In the genomic region with DNA sequence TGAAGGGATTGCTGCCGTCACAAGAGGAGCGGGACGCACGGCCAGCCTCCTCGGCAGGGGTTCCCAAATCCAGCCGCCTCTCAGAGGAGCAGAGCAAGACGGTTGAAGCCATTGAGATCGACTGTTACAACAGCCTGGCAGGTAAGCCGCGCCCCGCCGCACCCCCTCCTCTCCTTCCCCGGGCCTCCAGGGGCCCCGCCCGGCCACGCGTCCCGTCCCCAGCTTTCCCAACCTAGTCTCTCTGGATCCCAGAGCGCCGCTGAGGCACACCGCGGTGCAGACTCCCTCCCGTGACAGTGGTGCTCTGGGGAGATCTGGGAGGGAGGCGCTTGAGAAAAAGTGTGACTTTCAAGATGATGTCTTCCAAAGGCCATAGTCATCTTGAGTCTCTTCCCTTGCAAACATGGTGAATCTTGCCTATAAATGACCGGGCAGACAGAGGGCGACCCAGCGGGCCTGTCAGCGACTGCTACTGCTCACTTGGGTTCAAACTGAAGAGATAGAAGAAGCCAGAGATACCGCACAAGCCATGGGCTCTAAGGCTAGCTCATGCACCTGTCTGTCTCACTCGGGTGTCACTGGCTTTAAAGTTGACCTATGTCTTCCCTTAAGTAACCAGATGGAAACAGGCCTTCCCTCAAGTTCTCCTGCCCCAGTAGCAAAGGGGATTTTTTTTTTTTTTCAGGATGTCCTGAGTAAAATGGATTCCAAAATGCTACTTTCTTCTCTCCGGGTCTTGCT, we compare ENCODE assay signal across 9 mouse cellular contexts. TPM values are rescaled to one million over a fixed set of nuclear protein-coding genes. Genes with fewer than 3 reads are reported as not detected.
DNase-seq lines count a peak whose midpoint lies in the region; ATAC-seq and TF ChIP-seq lines count a peak whose summit lies in the region.
"Had no signal": no experiment of that assay in that cellular context is flagged by ENCODE, and none has a peak within 500 bp of the region (broad histone marks: within the 10 kb centered on the region; RNA-seq: fewer than 3 reads in every experiment).

No protein-coding gene starts in this region.

- no peaks in the 10 kb centered on the region for H3K4me1 ChIP-seq in heart, adult 2 months (ENCODE audit: control insufficient read depth, insufficient read depth, low read length)
- H3K4me1 ChIP-seq in embryonic facial prominence, embryonic 14.5 days (ENCODE audit: control insufficient read depth, insufficient read depth, low read length), result no peaks in the 10 kb centered on the region; the same call in 1 of the 2 replicates
- H3K4me1 ChIP-seq in hindbrain, embryonic 14.5 days (replicated peaks; ENCODE audit: control insufficient read depth, insufficient read depth, low read length), result peaks cover 15% of the 10 kb centered on the region
- H3K4me1 ChIP-seq in liver, embryonic 15.5 days (replicated peaks), result peaks cover 7% of the 10 kb centered on the region; the same call in 1 of the 2 replicates
- H3K4me1 ChIP-seq in neural tube, embryonic 14.5 days (ENCODE audit: control insufficient read depth, insufficient read depth, low read length), result 0 out of 2 replicates have a peak, but pooled peaks cover 13% of the 10 kb centered on the region

- peak overlapping the region; percentile 95 for H3K4me2 ChIP-seq in embryonic facial prominence, embryonic 14.5 days (ENCODE audit: low read depth, low read length)
- H3K4me2 ChIP-seq in hindbrain, embryonic 14.5 days (replicated peaks), result peak overlapping the region; percentile 65
- peak overlapping the region; percentile 63 for H3K4me2 ChIP-seq in liver, embryonic 15.5 days
- peak overlapping the region; percentile 82 for H3K4me2 ChIP-seq in neural tube, embryonic 14.5 days (ENCODE audit: low read depth, low read length)

- DNase-seq in heart, adult 2 months, result no peak
- no peak for DNase-seq in heart, postnatal 25 days (ENCODE audit: low spot score)
- DNase-seq in Patski (ENCODE audit: low read depth, low spot score) (no peak), MN1 (ENCODE audit: low spot score) (no peak)
- DNase-seq in embryonic facial prominence, embryonic 14.5 days (ENCODE audit: low spot score), result no peak
- DNase-seq in hindbrain, embryonic 14.5 days (ENCODE audit: low spot score), result peak; percentile 44

- H3K27me3 ChIP-seq in heart, adult 2 months (ENCODE audit: control insufficient read depth, insufficient read depth, low read length), result peaks cover 4% of the 10 kb centered on the region
- H3K27me3 ChIP-seq in Patski, result no peaks in the 10 kb centered on the region
- H3K27me3 ChIP-seq in embryonic facial prominence, embryonic 14.5 days (replicated peaks; ENCODE audit: control insufficient read depth, insufficient read depth, low read length), result peaks cover 64% of the 10 kb centered on the region
- no peaks in the 10 kb centered on the region for H3K27me3 ChIP-seq in hindbrain, embryonic 14.5 days (ENCODE audit: control insufficient read depth, insufficient read depth, low read length)
- peaks cover 58% of the 10 kb centered on the region for H3K27me3 ChIP-seq in liver, embryonic 15.5 days
- no peaks in the 10 kb centered on the region for H3K27me3 ChIP-seq in neural tube, embryonic 14.5 days (ENCODE audit: control insufficient read depth, insufficient read depth, low read length)

- intact Hi-C loops in heart, adult 2 months (cut with DNase I), result no loop called here
- intact Hi-C loops in heart, postnatal 25 days (cut with DNase I), result no loop called here

- peak; percentile 32 for ATAC-seq in Patski
- peak; percentile 50 for ATAC-seq in embryonic facial prominence, embryonic 14.5 days (ENCODE audit: low read depth)
- peak; percentile 39; the same call in 1 of the 2 replicates for ATAC-seq in hindbrain, embryonic 14.5 days (ENCODE audit: low FRiP score)
- no peak for ATAC-seq in liver, embryonic 15.5 days (ENCODE audit: insufficient read depth)
- peak; percentile 47 for ATAC-seq in neural tube, embryonic 14.5 days (ENCODE audit: low read depth)

- H3K9ac ChIP-seq in heart, adult 2 months (ENCODE audit: low read depth, low read length), result peak overlapping the region; percentile 54
- H3K9ac ChIP-seq in embryonic facial prominence, embryonic 14.5 days (ENCODE audit: low read depth, low read length), result peak overlapping the region; percentile 69
- H3K9ac ChIP-seq in hindbrain, embryonic 14.5 days, result peak overlapping the region; percentile 87
- H3K9ac ChIP-seq in liver, embryonic 15.5 days, result no peak overlapping the region
- H3K9ac ChIP-seq in neural tube, embryonic 14.5 days (replicated peaks; ENCODE audit: low read depth, low read length), result peak overlapping the region; percentile 80

- peak overlapping the region; percentile 57 for H3K4me3 ChIP-seq in heart, adult 2 months
- H3K4me3 ChIP-seq in embryonic facial prominence, embryonic 14.5 days (ENCODE audit: low read depth, low read length), result peak overlapping the region; percentile 60
- peak overlapping the region; percentile 56 for H3K4me3 ChIP-seq in hindbrain, embryonic 14.5 days (replicated peaks; ENCODE audit: low read length)
- peak overlapping the region; percentile 43 for H3K4me3 ChIP-seq in liver, embryonic 15.5 days (replicated peaks)
- peak overlapping the region; percentile 60 for H3K4me3 ChIP-seq in neural tube, embryonic 14.5 days (ENCODE audit: low read depth, low read length)

- no peaks in the 10 kb centered on the region for H3K36me3 ChIP-seq in heart, adult 2 months (ENCODE audit: control insufficient read depth, insufficient read depth, low read length)
- H3K36me3 ChIP-seq in embryonic facial prominence, embryonic 14.5 days (ENCODE audit: control insufficient read depth, insufficient read depth, low read length), result no peaks in the 10 kb centered on the region
- H3K36me3 ChIP-seq in hindbrain, embryonic 14.5 days (replicated peaks; ENCODE audit: control insufficient read depth, insufficient read depth), result no peaks in the 10 kb centered on the region
- no peaks in the 10 kb centered on the region for H3K36me3 ChIP-seq in liver, embryonic 15.5 days (replicated peaks)
- no peaks in the 10 kb centered on the region for H3K36me3 ChIP-seq in neural tube, embryonic 14.5 days (ENCODE audit: control insufficient read depth, insufficient read depth, low read length)

- H3K79me2 ChIP-seq in heart, adult 2 months (replicated peaks; ENCODE audit: control insufficient read depth, insufficient read depth, low read length), result no peaks in the 10 kb centered on the region

- TF ChIP-seq POLR2A in heart, adult 2 months (IDR thresholded peaks at IDR 0.05; ENCODE audit: insufficient read depth, low read depth, low read length), result no peak

- POLR2A ChIA-PET in Patski (lab: Charles Lee), result interaction anchor here (0.6 kb wide), 2 partner anchors 10 to 659 kb away, joined by 3 read pairs; no protein-coding TSS in a partner anchor

- no peaks in the 10 kb centered on the region for H3K9me3 ChIP-seq in embryonic facial prominence, embryonic 14.5 days (ENCODE audit: control insufficient read depth, low read length)
- no peaks in the 10 kb centered on the region for H3K9me3 ChIP-seq in hindbrain, embryonic 14.5 days (ENCODE audit: control insufficient read depth, low read length)
- no peaks in the 10 kb centered on the region for H3K9me3 ChIP-seq in liver, embryonic 15.5 days (replicated peaks)
- no peaks in the 10 kb centered on the region for H3K9me3 ChIP-seq in neural tube, embryonic 14.5 days (ENCODE audit: control insufficient read depth, low read length)

- CTCF ChIA-PET in Patski (lab: Charles Lee), result no interaction called here

- no peak overlapping the region for H3K27ac ChIP-seq in heart, adult 2 months
- no peak overlapping the region for H3K27ac ChIP-seq in embryonic facial prominence, embryonic 14.5 days (replicated peaks; ENCODE audit: low read depth, low read length)
- peak overlapping the region; percentile 95 for H3K27ac ChIP-seq in hindbrain, embryonic 14.5 days
- H3K27ac ChIP-seq in liver, embryonic 15.5 days (replicated peaks), result no peak overlapping the region
- H3K27ac ChIP-seq in neural tube, embryonic 14.5 days (ENCODE audit: low read depth, low read length), result peak overlapping the region; percentile 88

- 4% methylated on average over 31 of the region's 31 CpGs for WGBS in heart, adult 2 months
- WGBS in embryonic facial prominence, embryonic 14.5 days, result 1% methylated on average over 28 of the region's 31 CpGs
- 2% methylated on average over 28 of the region's 31 CpGs for WGBS in hindbrain, embryonic 14.5 days
- 5% methylated on average over 31 of the region's 31 CpGs for WGBS in liver, embryonic 15.5 days (ENCODE audit: insufficient replicate concordance)
- under 1% methylated on average over 31 of the region's 31 CpGs for WGBS in neural tube, embryonic 14.5 days

- in situ Hi-C loops in Patski (cut with MboI; ENCODE audit: low pct_unique_long_range_greater_than_20kb), result no loop called here

- TF ChIP-seq EP300 in heart, adult 2 months (IDR thresholded peaks at IDR 0.05; ENCODE audit: insufficient read depth, low read depth, low read length), result no peak

- no peak for TF ChIP-seq CTCF in heart, adult 2 months (IDR thresholded peaks at IDR 0.05)
- TF ChIP-seq CTCF in Patski (IDR thresholded peaks at IDR 0.05), result no peak

RNA-seq across cellular contexts. Expression of a gene that starts 0.8 kb away (rescaled TPM):
- total RNA-seq in heart, adult 2 months (2021), result 1 to 10 TPM; 1.7 to 2.2 TPM
- 1.7 and 2.0 TPM in 2 replicates for polyA plus RNA-seq in heart, adult 2 months (2012; rRNA removed)
- total RNA-seq in heart, postnatal 25 days (2021), result 1 to 10 TPM; 3.1 to 3.4 TPM
- 28.1 TPM for polyA plus RNA-seq in Patski (2021)
- 3.4 and 5.3 TPM in 2 replicates for polyA plus RNA-seq in embryonic facial prominence, embryonic 14.5 days (2014; fragmentation: Nextera tagmentation; extraction: Ambion mirVana)
- 13.0 and 17.5 TPM in 2 replicates for polyA plus RNA-seq in hindbrain, embryonic 14.5 days (2014; fragmentation: Nextera tagmentation; extraction: Ambion mirVana)
- 0.20 and 0.24 TPM in 2 replicates for polyA plus RNA-seq in liver, embryonic 15.5 days (2015; fragmentation: Nextera tagmentation; extraction: Ambion mirVana)
- 15.9 and 19.7 TPM in 2 replicates for polyA plus RNA-seq in neural tube, embryonic 14.5 days (2014; fragmentation: Nextera tagmentation; extraction: Ambion mirVana)
- total RNA-seq: CH12.LX had no signal

RNA-seq across cellular contexts. Expression of a gene that starts 37.0 kb away (rescaled TPM):
- 10 to 100 TPM; 12.9 to 13.9 TPM for total RNA-seq in heart, adult 2 months (2021)
- 6.8 and 9.5 TPM in 2 replicates for polyA plus RNA-seq in heart, adult 2 months (2012; rRNA removed)
- 10 to 100 TPM; 12.0 TPM for total RNA-seq in heart, postnatal 25 days (2021)
- polyA plus RNA-seq in Patski (2021), result 38.8 TPM
- 64.7 and 67.7 TPM in 2 replicates for polyA plus RNA-seq in embryonic facial prominence, embryonic 14.5 days (2014; fragmentation: Nextera tagmentation; extraction: Ambion mirVana)
- 39.4 and 45.7 TPM in 2 replicates for polyA plus RNA-seq in hindbrain, embryonic 14.5 days (2014; fragmentation: Nextera tagmentation; extraction: Ambion mirVana)
- polyA plus RNA-seq in liver, embryonic 15.5 days (2015; fragmentation: Nextera tagmentation; extraction: Ambion mirVana), result 31.8 and 33.2 TPM in 2 replicates
- 39.5 and 46.1 TPM in 2 replicates for polyA plus RNA-seq in neural tube, embryonic 14.5 days (2014; fragmentation: Nextera tagmentation; extraction: Ambion mirVana)

Comparison
In these comparisons a context has a peak if more than half of its experiments do, and no peak if none do; other contexts are left out.
1. H3K27ac ChIP-seq: peak in hindbrain, embryonic 14.5 days (single experiment) and neural tube, embryonic 14.5 days (single experiment); none in heart, adult 2 months (single experiment), embryonic facial prominence, embryonic 14.5 days (single experiment) and liver, embryonic 15.5 days (single experiment).
2. Peak in every context shown above with its lines, with median percentiles within 50 percentile points of each other: H3K4me3 ChIP-seq and H3K4me2 ChIP-seq.